Mouse (Mus musculus): ENCODE data around the gene Cyp4a12b. TPM values are rescaled to one million over a fixed set of nuclear protein-coding genes. Genes with fewer than 3 reads are reported as not detected.
A peak's percentile ranks its signal among the peaks of the same experiment; 100 is the strongest.
"Not testable (repeated sequence)": the region's sequence is repeated elsewhere in the genome, so short reads cannot be mapped to it uniquely, and the experiment has no call there.

The Cyp4a12b gene
- not detected in 2 replicates for polyA plus RNA-seq (2014; fragmentation: Nextera tagmentation; extraction: Ambion mirVana)

DNA sequence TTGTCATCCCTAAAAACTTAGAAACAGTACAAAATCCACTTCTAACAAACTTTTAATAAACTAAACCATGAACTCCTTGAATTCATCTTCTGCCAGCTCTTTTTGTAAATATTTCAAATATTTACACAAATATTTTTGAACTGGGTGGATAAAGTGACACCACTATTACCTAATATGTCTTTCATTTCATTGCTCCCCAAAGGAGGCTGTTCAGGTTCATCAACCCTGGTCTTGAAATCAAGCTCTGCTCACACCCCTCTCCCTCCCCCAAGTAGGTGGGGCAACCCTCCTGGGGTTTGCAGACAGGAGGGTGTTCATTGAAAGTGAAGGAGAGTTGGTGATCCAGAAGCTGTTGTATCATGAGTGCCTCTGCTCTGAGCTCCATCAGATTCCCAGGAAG lies at the start of gene Cyp4a12b:
Cyp4a12b (plus strand) TSS at position 301 of the 400 bp plus-strand sequence.
- H3K9me3 ChIP-seq (ENCODE audit: control insufficient read depth, low read length); H3K27ac ChIP-seq (ENCODE audit: low read depth, low read length); H3K4me1 ChIP-seq (replicated peaks; ENCODE audit: control insufficient read depth, insufficient read depth, low read length); ATAC-seq (replicated peaks; ENCODE audit: low FRiP score); H3K9ac ChIP-seq (ENCODE audit: low read length); DNase-seq (ENCODE audit: low spot score); H3K4me3 ChIP-seq (ENCODE audit: low read depth, low read length); H3K27me3 ChIP-seq (ENCODE audit: control insufficient read depth, insufficient read depth, low read length); H3K36me3 ChIP-seq (ENCODE audit: control insufficient read depth, insufficient read depth, low read length); H3K4me2 ChIP-seq (ENCODE audit: low read depth, low read length, severe bottlenecking): not testable (repeated sequence)

DNA sequence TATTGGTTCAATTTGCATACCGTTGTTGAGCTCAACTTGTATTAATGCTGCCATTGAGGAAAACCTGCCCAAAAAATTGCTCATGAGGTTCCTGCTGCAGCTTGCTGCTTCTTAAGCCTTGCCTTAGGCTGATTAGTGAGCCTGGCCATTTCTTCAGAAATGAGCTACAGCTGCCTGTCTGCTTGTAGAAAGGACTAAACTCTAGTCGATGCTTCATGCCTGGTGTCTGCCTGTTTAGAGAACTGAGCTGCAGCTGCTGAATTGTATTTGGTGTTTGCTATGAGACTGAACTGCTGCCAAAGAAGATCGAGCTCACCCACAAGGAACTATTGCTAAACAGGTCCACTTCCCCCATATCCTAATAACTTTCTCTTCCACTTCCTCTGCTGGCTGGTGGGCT lies 45.8 kb upstream of the Cyp4a12b start:
- not testable (repeated sequence) for H3K4me2 ChIP-seq (ENCODE audit: low read depth, low read length, severe bottlenecking); ATAC-seq (replicated peaks; ENCODE audit: low FRiP score); H3K4me1 ChIP-seq (replicated peaks; ENCODE audit: control insufficient read depth, insufficient read depth, low read length); H3K27me3 ChIP-seq (ENCODE audit: control insufficient read depth, insufficient read depth, low read length); H3K9ac ChIP-seq (ENCODE audit: low read length); H3K36me3 ChIP-seq (ENCODE audit: control insufficient read depth, insufficient read depth, low read length); H3K9me3 ChIP-seq (ENCODE audit: control insufficient read depth, low read length); H3K4me3 ChIP-seq (ENCODE audit: low read depth, low read length); DNase-seq (ENCODE audit: low spot score); H3K27ac ChIP-seq (ENCODE audit: low read depth, low read length)
- 80% methylated on average over 3 of the region's 3 CpGs for WGBS

DNA sequence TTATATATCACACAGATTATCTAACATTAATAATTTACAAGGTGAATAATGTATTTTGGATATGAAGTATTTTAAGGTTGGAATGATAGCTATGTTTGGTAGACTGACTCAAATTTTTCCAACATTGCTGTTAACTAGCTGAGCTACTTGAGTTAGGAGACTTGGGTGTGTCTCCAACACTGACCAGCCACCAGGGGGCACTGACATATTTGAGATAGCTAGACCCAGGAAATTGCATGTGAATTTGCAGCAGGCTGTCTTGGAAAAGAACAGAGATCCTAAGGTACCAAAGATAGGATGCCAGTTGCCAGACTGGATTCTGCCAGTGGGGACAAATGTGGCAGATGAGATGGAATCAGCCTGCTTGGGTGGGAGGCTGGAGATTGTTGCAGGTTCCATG lies 43.4 kb upstream of the Cyp4a12b start:
- H3K36me3 ChIP-seq (ENCODE audit: control insufficient read depth, insufficient read depth, low read length); H3K27me3 ChIP-seq (ENCODE audit: control insufficient read depth, insufficient read depth, low read length); H3K9ac ChIP-seq (ENCODE audit: low read length); H3K9me3 ChIP-seq (ENCODE audit: control insufficient read depth, low read length); H3K27ac ChIP-seq (ENCODE audit: low read depth, low read length); H3K4me2 ChIP-seq (ENCODE audit: low read depth, low read length, severe bottlenecking); H3K4me1 ChIP-seq (replicated peaks; ENCODE audit: control insufficient read depth, insufficient read depth, low read length); DNase-seq (ENCODE audit: low spot score); H3K4me3 ChIP-seq (ENCODE audit: low read depth, low read length): not testable (repeated sequence)
- ATAC-seq (replicated peaks; ENCODE audit: low FRiP score): 0 out of 2 replicates have a peak, but pooled peaks have one; percentile 51

- not testable (repeated sequence) for H3K9me3 ChIP-seq (ENCODE audit: control insufficient read depth, low read length); H3K4me1 ChIP-seq (replicated peaks; ENCODE audit: control insufficient read depth, insufficient read depth, low read length); H3K27me3 ChIP-seq (ENCODE audit: control insufficient read depth, insufficient read depth, low read length); H3K27ac ChIP-seq (ENCODE audit: low read depth, low read length); ATAC-seq (replicated peaks; ENCODE audit: low FRiP score); H3K4me2 ChIP-seq (ENCODE audit: low read depth, low read length, severe bottlenecking); H3K4me3 ChIP-seq (ENCODE audit: low read depth, low read length); H3K36me3 ChIP-seq (ENCODE audit: control insufficient read depth, insufficient read depth, low read length); H3K9ac ChIP-seq (ENCODE audit: low read length); DNase-seq (ENCODE audit: low spot score)
- WGBS: 80% methylated on average over 2 of the region's 2 CpGs
Measured at GRCm38 (mm10) chr4:115396256-115396655, 15.2 kb upstream of the Cyp4a12b start.

DNA sequence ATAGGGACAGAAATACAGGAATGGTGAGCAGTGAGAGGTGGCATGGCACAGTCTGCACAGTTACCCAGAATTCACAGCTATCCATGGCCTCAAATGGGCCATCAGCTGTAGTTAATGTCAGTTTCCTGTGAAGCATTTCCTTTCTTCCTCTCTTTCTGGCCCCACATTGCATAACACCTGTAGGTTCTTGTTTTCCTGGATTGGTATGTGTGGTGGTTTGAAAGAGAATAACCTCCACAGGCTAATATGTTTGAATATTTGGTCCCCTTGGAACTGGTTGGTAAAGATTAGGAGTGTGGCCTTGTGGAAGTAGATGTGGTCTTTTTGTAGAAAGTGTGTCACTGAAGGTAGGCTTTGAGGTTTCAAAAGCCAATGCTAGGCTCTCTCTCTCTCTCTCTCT lies 14.5 kb upstream of the Cyp4a12b start:
- not testable (repeated sequence) for DNase-seq (ENCODE audit: low spot score); ATAC-seq (replicated peaks; ENCODE audit: low FRiP score)

DNA sequence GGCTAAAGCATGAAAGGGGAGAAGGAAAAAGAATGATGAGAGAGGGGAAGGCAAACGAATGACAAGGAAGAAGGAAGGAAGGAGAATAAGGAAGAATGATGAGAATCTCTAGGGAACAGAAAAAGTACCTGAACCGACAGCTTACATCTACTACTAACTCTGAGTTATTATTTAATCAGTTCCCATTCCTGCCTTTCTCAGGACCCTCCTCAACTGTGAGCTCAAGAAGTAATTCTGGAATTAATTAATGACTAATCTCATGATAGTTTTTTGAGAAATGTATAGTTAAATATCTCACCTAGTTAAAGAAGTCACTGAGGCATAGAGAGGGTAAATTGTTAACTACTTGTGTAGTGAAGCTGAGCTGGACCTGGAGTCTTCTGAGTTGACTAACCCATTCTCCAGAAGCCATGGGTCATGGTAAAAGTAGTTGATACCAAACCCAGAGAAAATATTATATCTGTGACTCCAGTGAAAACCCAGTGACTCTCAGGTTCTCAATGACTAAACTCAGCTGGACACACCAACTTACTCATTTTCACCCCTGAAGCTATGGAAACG lies 39.2 kb downstream of the Cyp4a12b start:
- Histone ChIP-seq H3K4me1 (replicated peaks; ENCODE audit: control insufficient read depth, insufficient read depth, low read length) (no peaks in the 10 kb centered on the region), H3K4me3 (ENCODE audit: low read depth, low read length) (no peak overlapping the region), H3K9ac (ENCODE audit: low read length) (no peak overlapping the region), H3K36me3 (ENCODE audit: control insufficient read depth, insufficient read depth, low read length) (no peaks in the 10 kb centered on the region), H3K27ac (ENCODE audit: low read depth, low read length) (no peak overlapping the region), H3K9me3 (ENCODE audit: control insufficient read depth, low read length) (no peaks in the 10 kb centered on the region), H3K4me2 (ENCODE audit: low read depth, low read length, severe bottlenecking) (no peak overlapping the region), H3K27me3 (ENCODE audit: control insufficient read depth, insufficient read depth, low read length) (no peaks in the 10 kb centered on the region)
- no peak for ATAC-seq (replicated peaks; ENCODE audit: low FRiP score)
- WGBS: 72% methylated on average over 3 of the region's 3 CpGs
- DNase-seq (ENCODE audit: low spot score): no peak

More for the DNA sequence above, 14.5 kb upstream of the Cyp4a12b start:
- H3K4me1 ChIP-seq (replicated peaks; ENCODE audit: control insufficient read depth, insufficient read depth, low read length); H3K4me3 ChIP-seq (ENCODE audit: low read depth, low read length); H3K9ac ChIP-seq (ENCODE audit: low read length); H3K4me2 ChIP-seq (ENCODE audit: low read depth, low read length, severe bottlenecking); H3K9me3 ChIP-seq (ENCODE audit: control insufficient read depth, low read length); H3K27me3 ChIP-seq (ENCODE audit: control insufficient read depth, insufficient read depth, low read length); H3K27ac ChIP-seq (ENCODE audit: low read depth, low read length); H3K36me3 ChIP-seq (ENCODE audit: control insufficient read depth, insufficient read depth, low read length): not testable (repeated sequence)

DNA sequence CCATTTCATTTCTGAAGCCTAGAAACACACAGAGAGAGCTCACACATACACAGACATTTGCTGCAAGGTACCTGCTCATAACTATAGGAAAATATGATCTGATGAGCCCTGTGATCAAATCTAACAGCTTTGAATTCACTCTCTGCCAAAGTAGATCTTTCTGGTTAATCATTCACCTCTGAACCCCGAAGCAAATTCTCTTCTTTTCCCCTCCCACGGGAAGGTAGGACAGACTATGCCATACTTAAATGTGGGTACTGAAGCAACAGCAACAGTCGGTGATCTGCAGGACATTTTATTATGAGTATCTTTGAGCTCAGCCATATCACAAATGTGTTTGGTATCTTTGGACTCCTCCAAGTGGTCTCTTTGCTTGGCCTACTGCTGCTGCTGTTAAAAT lies 40.9 kb downstream of the Cyp4a12b start, which contains the start of gene Cyp4a30b:
Cyp4a30b (plus strand) TSS at position 301 of the 400 bp plus-strand sequence.
- ATAC-seq (replicated peaks; ENCODE audit: low FRiP score) (no peak), DNase-seq (ENCODE audit: low spot score) (no peak)
- H3K4me1 ChIP-seq (replicated peaks; ENCODE audit: control insufficient read depth, insufficient read depth, low read length): no peaks in the 10 kb centered on the region
- no peaks in the 10 kb centered on the region for H3K9me3 ChIP-seq (ENCODE audit: control insufficient read depth, low read length)
- H3K4me3 ChIP-seq (ENCODE audit: low read depth, low read length): no peak within 1 kb of the TSS
- no peak within 1 kb of the TSS for H3K9ac ChIP-seq (ENCODE audit: low read length)
- no peaks in the 10 kb centered on the region for H3K36me3 ChIP-seq (ENCODE audit: control insufficient read depth, insufficient read depth, low read length)
- no peaks in the 10 kb centered on the region for H3K27me3 ChIP-seq (ENCODE audit: control insufficient read depth, insufficient read depth, low read length)
- H3K4me2 ChIP-seq (ENCODE audit: low read depth, low read length, severe bottlenecking): no peak within 1 kb of the TSS
- no peak within 1 kb of the TSS for H3K27ac ChIP-seq (ENCODE audit: low read depth, low read length)
- 87% methylated on average over 3 of the region's 3 CpGs for WGBS

- not testable (repeated sequence) for H3K36me3 ChIP-seq (ENCODE audit: control insufficient read depth, insufficient read depth, low read length); DNase-seq (ENCODE audit: low spot score); ATAC-seq (replicated peaks; ENCODE audit: low FRiP score); H3K4me2 ChIP-seq (ENCODE audit: low read depth, low read length, severe bottlenecking); H3K9ac ChIP-seq (ENCODE audit: low read length); H3K27me3 ChIP-seq (ENCODE audit: control insufficient read depth, insufficient read depth, low read length); H3K4me1 ChIP-seq (replicated peaks; ENCODE audit: control insufficient read depth, insufficient read depth, low read length); H3K4me3 ChIP-seq (ENCODE audit: low read depth, low read length); H3K9me3 ChIP-seq (ENCODE audit: control insufficient read depth, low read length); H3K27ac ChIP-seq (ENCODE audit: low read depth, low read length)
- 79% methylated on average over 3 of the region's 3 CpGs for WGBS
Measured at GRCm38 (mm10) chr4:115473585-115473984, 62.2 kb downstream of the Cyp4a12b start.

DNA sequence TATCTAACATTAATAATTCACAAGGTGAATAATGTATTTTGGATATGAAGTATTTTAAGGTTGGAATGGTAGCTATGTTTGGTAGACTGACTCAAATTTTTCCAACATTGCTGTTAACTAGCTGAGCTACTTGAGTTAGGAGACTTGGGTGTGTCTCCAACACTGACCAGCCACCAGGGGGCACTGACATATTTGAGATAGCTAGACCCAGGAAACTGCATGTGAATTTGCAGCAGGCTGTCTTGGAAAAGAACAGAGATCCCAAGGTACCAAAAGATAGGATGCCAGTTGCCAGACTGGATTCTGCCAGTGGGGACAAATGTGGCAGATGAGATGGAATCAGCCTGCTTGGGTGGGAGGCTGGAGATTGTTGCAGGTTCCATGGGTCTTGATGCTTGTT lies 64.6 kb downstream of the Cyp4a12b start:
- not testable (repeated sequence) for H3K27me3 ChIP-seq (ENCODE audit: control insufficient read depth, insufficient read depth, low read length); H3K4me3 ChIP-seq (ENCODE audit: low read depth, low read length); DNase-seq (ENCODE audit: low spot score); H3K9ac ChIP-seq (ENCODE audit: low read length); H3K36me3 ChIP-seq (ENCODE audit: control insufficient read depth, insufficient read depth, low read length); H3K27ac ChIP-seq (ENCODE audit: low read depth, low read length); H3K4me2 ChIP-seq (ENCODE audit: low read depth, low read length, severe bottlenecking); H3K4me1 ChIP-seq (replicated peaks; ENCODE audit: control insufficient read depth, insufficient read depth, low read length); H3K9me3 ChIP-seq (ENCODE audit: control insufficient read depth, low read length)
- peak; percentile 66 for ATAC-seq (replicated peaks; ENCODE audit: low FRiP score)

Measured in forebrain, embryonic 11.5 days (tissue).